Mouse (Mus musculus) midbrain, embryonic 13.5 days (tissue): ENCODE results near the gene Bicral. TPM values are rescaled to one million over a fixed set of nuclear protein-coding genes. Genes with fewer than 3 reads are reported as not detected.

Experiments
- ATAC-seq: fragments of 200-750 bp; cut with Nextera tagmentation; 2 replicates; pipeline ENCODE4 v1.8.0; 2017; ENCODE audit warnings: mild to moderate bottlenecking, moderate TSS enrichment, moderate library complexity
- H3K27ac ChIP-seq: fragments of 300-500 bp; sonication (generic); 2 replicates; pipeline ENCODE4 v1.5.1; 2015; ENCODE audit warnings: inconsistent platforms, mild to moderate bottlenecking, moderate library complexity
- H3K27me3 ChIP-seq: fragments of 300-500 bp; sonication (generic); 2 replicates; pipeline ENCODE4 v1.6.1; 2015; ENCODE audit warnings: mild to moderate bottlenecking, inconsistent platforms
- H3K36me3 ChIP-seq: fragments of 300-500 bp; sonication (generic); 2 replicates; pipeline ENCODE4 v1.6.1; 2015; ENCODE audit warnings: mild to moderate bottlenecking, inconsistent platforms
- H3K4me1 ChIP-seq: fragments of 300-500 bp; sonication (generic); replicated peaks from 2 replicates; pipeline ENCODE4 v1.6.1; 2015; ENCODE audit warnings: inconsistent platforms
- H3K4me2 ChIP-seq: fragments of 300-500 bp; sonication (generic); replicated peaks from 2 replicates; pipeline ENCODE4 v1.6.1; 2015; ENCODE audit warnings: moderate library complexity, mild to moderate bottlenecking, inconsistent platforms
- H3K4me3 ChIP-seq: fragments of 300-500 bp; sonication (generic); replicated peaks from 2 replicates; pipeline ENCODE4 v1.5.1; 2015; ENCODE audit warnings: mild to moderate bottlenecking, inconsistent platforms
- H3K9ac ChIP-seq: fragments of 300-500 bp; sonication (generic); replicated peaks from 2 replicates; pipeline ENCODE4 v1.6.1; 2015; ENCODE audit warnings: mild to moderate bottlenecking, inconsistent platforms
- H3K9me3 ChIP-seq: fragments of 300-500 bp; sonication (generic); 2 replicates; pipeline ENCODE4 v1.6.1; 2016; ENCODE audit warnings: mild to moderate bottlenecking, inconsistent platforms
- WGBS: fragments of 180-500 bp; shearing (Covaris S2); methylation state at CpG from one replicate; pipeline ENCODE4 v1.1.7; 2015; 5-methylcytosine and 5-hydroxymethylcytosine counted together
- polyA plus RNA-seq: library from polyadenylated mRNA; unstranded; fragments of >200 nt; fragmentation: Nextera tagmentation; extraction: Ambion mirVana; gene quantifications from 2 replicates; pipeline ENCODE4 v1.2.1, GENCODE M21; 2015

Gene Bicral
- polyA plus RNA-seq, 1 experiment from 2014 or later, result 9.4 TPM

DNA sequence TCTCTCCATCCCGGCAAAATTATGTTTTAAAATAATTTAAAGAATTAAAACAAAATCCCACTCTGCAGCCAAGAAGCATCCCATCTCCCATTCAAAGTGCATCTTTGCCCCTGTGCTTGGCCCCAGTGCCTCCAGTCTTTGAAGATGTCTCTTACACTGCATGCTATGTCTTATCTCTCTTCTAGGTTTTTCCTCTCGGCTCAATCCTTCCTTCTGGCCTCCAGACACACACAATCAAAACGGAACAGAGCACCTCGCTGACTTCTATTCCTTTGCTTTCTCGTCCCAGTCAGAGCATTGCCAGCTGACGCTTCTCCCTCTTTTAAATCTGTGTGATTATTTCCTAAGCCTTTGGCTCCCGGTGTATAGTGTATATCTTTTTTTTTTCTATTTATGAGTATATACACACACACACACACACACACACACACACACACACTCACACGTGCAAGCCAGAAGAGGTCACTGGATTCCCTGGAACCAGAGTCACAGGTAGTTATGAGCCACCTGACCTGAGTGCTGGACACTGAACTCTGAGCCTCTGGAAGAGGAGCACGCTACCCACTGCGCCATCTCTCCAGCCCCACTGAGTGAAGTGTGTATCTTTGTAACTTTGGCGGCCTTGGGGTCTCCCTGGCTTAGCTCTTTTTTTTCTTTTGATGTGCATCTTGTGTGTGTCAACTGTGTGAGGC, 27.1 kb upstream of the Bicral start:
- Histone ChIP-seq H3K4me1 (peaks cover 19% of the 10 kb centered on the region), H3K27me3 (no peaks in the 10 kb centered on the region)

DNA sequence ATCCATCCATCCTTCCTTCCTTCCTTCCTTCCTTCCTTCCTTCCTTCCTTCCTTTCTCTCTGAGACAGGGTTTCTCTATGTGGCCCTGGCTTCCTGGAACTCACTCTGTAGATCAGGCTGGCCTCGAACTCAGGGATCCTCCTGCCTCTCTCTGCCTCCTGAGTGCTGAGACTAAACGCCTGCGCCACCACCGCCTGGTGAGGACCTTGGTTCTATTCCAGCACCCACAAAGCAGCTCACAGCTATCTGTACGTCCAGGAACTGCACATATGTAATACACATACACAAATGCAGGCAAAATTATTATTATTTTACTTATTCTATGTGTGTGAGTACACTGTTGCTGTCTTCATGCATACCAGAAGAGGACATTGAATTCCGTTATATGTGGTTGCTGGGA, 26.5 kb upstream of the Bicral start:
- Histone ChIP-seq H3K36me3 (no peaks in the 10 kb centered on the region), H3K4me3 (no peak overlapping the region), H3K27me3 (no peaks in the 10 kb centered on the region), H3K4me2 (no peak overlapping the region), H3K9ac (no peak overlapping the region), H3K4me1 (peaks cover 21% of the 10 kb centered on the region), H3K27ac (no peak overlapping the region), H3K9me3 (no peaks in the 10 kb centered on the region)
- WGBS, result 91% methylated on average over 6 of the region's 6 CpGs
- ATAC-seq, result no peak

More for the DNA sequence above, 27.1 kb upstream of the Bicral start:
- Histone ChIP-seq H3K4me2 (no peak overlapping the region), H3K9me3 (no peaks in the 10 kb centered on the region), H3K27ac (no peak overlapping the region), H3K36me3 (no peaks in the 10 kb centered on the region), H3K4me3 (no peak overlapping the region), H3K9ac (peak overlapping the region; percentile 47; the same call in 1 of the 2 replicates)
- ATAC-seq, result no peak
- WGBS, result 81% methylated on average over 11 of the region's 11 CpGs

DNA sequence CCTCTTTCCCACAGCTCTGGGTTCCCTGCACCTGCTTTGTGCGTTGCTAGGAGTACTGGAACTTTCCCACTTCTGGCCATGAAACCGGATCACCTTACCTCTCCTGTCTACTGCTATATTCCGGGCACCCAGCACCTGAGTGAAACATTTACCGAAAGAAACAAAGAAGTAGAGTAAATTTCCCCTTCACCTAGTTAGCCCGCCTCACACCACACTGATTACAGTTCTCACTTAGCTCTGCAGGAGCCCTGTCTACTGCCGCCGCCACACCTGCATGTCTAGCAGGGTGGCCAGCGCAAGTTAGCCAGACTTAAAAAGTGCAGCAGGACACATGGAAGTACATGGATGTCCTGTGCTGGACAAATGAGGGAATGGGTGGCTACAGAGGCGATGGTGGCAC, 24.8 kb upstream of the Bicral start:
- Histone ChIP-seq H3K4me3 (no peak overlapping the region), H3K9me3 (no peaks in the 10 kb centered on the region), H3K36me3 (no peaks in the 10 kb centered on the region), H3K4me1 (peaks cover 16% of the 10 kb centered on the region; the same call in 1 of the 2 replicates), H3K27me3 (no peaks in the 10 kb centered on the region), H3K27ac (no peak overlapping the region), H3K9ac (no peak overlapping the region), H3K4me2 (no peak overlapping the region)
- WGBS, result 90% methylated on average over 9 of the region's 9 CpGs
- no peak for ATAC-seq

DNA sequence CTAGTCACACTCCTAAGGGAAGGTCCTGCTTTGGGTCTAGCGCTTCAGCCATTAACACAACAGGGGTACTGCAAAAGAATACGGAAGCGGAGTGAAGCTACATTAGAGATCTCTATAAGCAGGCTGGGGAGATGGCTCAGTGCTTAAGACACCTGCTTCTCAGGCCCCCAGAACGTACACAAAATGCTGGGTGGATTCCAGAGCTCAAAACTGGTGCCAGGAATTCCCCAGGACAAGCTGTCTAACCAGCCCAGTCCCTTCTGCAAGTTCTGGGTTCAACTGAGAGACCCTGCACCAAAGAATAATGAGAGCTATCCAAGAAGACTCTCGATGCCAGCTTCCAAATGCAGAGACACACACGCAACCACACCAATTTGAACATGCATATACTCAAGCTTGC, 23.4 kb upstream of the Bicral start:
- Histone ChIP-seq H3K4me1 (peaks cover 18% of the 10 kb centered on the region; the same call in 1 of the 2 replicates), H3K9me3 (no peaks in the 10 kb centered on the region), H3K4me2 (no peak overlapping the region), H3K36me3 (no peaks in the 10 kb centered on the region), H3K27me3 (no peaks in the 10 kb centered on the region), H3K9ac (no peak overlapping the region), H3K27ac (no peak overlapping the region), H3K4me3 (no peak overlapping the region)
- 89% methylated on average over 6 of the region's 6 CpGs for WGBS
- ATAC-seq, result no peak

DNA sequence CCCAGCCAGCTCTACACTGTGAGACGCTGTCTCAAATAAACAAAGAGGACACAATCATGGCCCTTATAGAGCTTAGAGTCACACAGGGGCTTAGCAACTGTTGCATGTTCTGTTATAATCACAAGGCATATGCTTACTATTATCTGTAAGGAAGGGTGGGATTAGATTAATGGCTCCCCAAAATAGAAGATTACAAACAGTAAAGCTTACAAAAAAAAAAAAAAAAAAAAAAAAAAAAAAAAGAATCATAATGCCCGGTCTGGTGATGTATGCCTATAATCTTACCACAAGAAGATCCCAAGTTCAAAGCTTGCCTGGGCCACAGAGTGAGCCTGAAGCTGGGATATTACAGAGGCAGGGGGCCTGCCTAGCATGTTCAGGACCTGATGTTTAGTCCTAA, 22.0 kb upstream of the Bicral start:
- no peak overlapping the region for H3K27ac ChIP-seq
- no peak overlapping the region for H3K9ac ChIP-seq
- no peaks in the 10 kb centered on the region for H3K9me3 ChIP-seq
- no peaks in the 10 kb centered on the region for H3K36me3 ChIP-seq
- no peak overlapping the region for H3K4me3 ChIP-seq
- H3K27me3 ChIP-seq, result no peaks in the 10 kb centered on the region
- H3K4me2 ChIP-seq, result no peak overlapping the region
- WGBS, result 76% methylated on average over 2 of the region's 2 CpGs
- ATAC-seq, result no peak
- H3K4me1 ChIP-seq, result peaks cover 10% of the 10 kb centered on the region; the same call in 1 of the 2 replicates

DNA sequence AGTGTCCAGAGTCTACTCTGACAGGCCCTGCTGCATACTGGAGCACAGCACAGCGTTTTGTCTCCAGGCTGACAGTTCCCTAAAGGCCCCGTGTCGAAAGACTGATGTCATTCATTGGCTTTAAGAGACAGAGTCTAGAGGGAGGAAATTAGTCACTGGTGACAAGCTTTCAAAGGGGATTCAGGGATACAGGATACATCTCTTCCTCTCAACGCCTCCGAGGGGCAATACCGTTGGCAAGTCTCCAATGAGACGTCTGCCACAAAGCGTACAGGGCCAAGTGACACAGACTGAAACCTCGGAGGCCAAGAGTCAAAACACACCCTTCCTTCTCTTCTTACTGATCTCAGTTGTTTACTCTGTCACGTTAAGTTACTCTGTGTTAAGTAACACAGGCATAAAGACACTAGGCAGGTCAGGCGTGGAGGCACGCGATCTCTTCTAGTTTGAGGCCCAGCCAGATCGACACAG, 21.6 kb upstream of the Bicral start:
- Histone ChIP-seq H3K4me1 (peaks cover 10% of the 10 kb centered on the region; the same call in 1 of the 2 replicates), H3K27me3 (no peaks in the 10 kb centered on the region), H3K9ac (no peak overlapping the region), H3K27ac (no peak overlapping the region), H3K4me2 (no peak overlapping the region), H3K36me3 (no peaks in the 10 kb centered on the region), H3K4me3 (no peak overlapping the region), H3K9me3 (no peaks in the 10 kb centered on the region)
- no peak for ATAC-seq
- 69% methylated on average over 14 of the region's 14 CpGs for WGBS

DNA sequence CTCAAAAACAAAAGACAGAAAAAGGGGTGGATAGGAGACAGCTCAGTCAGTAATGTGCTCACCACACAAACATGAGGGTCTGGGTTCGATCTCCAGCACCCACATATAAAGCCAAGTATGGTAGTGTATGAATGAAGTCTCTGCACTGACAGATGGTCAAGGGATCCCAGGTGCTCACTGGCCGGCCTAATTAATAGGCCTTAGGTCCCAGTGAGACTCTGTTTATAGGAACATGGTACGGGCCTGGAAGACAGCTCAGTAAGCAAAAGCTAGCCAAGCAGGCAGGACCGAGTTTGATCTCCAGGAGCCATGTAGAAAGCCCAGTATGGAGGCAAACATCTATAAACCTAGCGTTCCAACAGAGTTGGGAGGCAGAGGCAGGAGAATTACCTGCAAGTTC, 18.8 kb upstream of the Bicral start:
- no peak overlapping the region for H3K9ac ChIP-seq

DNA sequence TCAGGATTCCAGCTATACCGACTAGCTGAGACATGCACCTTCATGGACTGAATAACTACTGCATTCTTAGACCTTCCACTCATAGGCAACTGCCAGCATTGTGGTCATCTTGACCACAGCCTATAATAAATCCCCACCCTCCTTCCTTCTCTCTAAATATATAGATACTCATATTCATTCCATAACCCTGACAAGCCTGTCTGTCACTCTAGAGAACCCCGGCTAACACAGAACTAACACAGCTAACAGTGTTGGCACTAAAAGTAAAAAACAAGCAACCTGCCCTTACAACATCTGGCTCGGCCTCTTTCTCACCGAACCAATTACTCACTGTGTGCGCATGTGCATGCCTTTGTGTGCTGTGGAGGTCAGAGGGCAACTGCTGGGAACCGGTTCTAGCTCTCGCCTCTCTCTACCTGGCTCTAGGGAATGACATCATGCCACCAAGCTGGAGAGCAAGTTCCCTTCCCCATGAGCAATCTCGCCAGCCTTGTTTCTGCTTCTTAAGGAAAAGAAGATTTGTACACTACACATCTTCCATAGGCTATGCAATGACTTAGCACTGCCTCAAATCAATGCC, 18.2 kb upstream of the Bicral start:
- H3K4me1 ChIP-seq, result peaks cover 16% of the 10 kb centered on the region
- H3K4me2 ChIP-seq, result no peak overlapping the region
- no peak overlapping the region for H3K9ac ChIP-seq
- 78% methylated on average over 8 of the region's 8 CpGs for WGBS
- H3K9me3 ChIP-seq, result no peaks in the 10 kb centered on the region
- no peaks in the 10 kb centered on the region for H3K36me3 ChIP-seq
- H3K27ac ChIP-seq, result no peak overlapping the region
- H3K4me3 ChIP-seq, result no peak overlapping the region
- no peaks in the 10 kb centered on the region for H3K27me3 ChIP-seq
- no peak for ATAC-seq

More for the DNA sequence above, 18.8 kb upstream of the Bicral start:
- Histone ChIP-seq H3K4me1 (peaks cover 16% of the 10 kb centered on the region), H3K9me3 (no peaks in the 10 kb centered on the region), H3K4me2 (no peak overlapping the region), H3K4me3 (no peak overlapping the region), H3K27me3 (no peaks in the 10 kb centered on the region), H3K27ac (no peak overlapping the region), H3K36me3 (no peaks in the 10 kb centered on the region)
- 74% methylated on average over 5 of the region's 5 CpGs for WGBS
- ATAC-seq, result no peak

DNA sequence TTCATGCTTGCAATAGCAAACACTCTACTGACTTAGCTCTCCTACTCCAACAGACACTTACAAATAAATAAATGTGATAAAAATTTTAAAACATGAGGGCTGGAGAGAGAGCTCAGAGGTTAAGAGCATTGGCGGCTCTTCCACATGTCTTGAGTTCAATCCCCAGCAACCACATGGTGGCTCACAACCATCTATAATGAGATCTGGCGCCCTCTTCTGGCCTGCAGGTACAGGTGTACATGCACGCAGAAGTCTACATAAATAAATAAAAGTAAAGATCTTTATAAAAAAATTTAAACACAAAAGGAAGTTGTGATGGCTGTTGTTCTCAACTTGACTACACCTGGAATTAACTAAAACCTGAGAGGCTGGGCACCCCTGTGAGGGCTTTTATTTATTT, 17.3 kb upstream of the Bicral start:
- no peak overlapping the region for H3K4me3 ChIP-seq
- no peak for ATAC-seq
- WGBS, result 69% methylated on average over 3 of the region's 3 CpGs
- H3K27me3 ChIP-seq, result no peaks in the 10 kb centered on the region
- H3K36me3 ChIP-seq, result no peaks in the 10 kb centered on the region
- no peaks in the 10 kb centered on the region for H3K9me3 ChIP-seq
- no peak overlapping the region for H3K27ac ChIP-seq
- H3K4me2 ChIP-seq, result no peak overlapping the region
- no peak overlapping the region for H3K9ac ChIP-seq
- peaks cover 16% of the 10 kb centered on the region for H3K4me1 ChIP-seq

DNA sequence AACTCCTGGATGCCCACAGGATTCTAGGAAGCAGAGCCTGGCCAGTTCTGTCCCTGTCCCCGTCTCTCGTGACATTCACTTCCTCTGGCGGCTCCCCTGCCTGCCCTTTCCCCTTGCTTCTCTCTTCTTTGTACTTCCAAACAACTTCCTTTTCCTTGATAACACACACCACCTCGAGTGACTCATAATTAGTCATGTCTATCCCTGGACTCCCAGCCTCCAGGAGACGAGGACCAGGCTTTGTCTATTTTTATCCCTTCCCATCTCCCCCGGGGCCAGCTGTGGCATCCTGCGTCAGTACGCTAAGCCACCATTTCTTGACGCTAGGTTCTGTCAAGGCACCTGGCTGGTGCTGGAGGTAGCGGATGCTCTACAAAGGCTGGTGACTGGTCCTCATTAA, 15.9 kb upstream of the Bicral start:
- ATAC-seq, result no peak
- no peak overlapping the region for H3K27ac ChIP-seq

DNA sequence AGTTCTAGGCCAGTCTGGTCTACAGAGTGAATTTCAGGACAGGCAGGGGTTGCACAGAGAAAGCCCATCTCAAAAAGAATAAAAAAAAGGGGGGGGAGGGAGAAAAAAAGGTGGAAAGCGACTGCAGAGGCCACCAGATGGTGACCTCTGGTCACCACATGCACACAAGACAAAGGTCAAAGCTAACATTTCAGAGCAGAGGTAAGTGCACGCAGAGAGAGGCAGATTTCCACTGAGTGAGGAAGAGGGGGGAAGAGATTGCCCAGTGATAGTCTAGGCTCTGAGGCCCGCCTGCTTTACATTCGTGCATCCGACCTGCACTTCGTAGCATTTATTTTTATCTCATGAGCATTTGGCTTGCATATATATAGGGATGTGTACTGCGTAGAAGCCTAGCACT, 14.5 kb upstream of the Bicral start:
- peaks cover 10% of the 10 kb centered on the region; the same call in 1 of the 2 replicates for H3K4me1 ChIP-seq
- WGBS, result 80% methylated on average over 7 of the region's 7 CpGs
- no peaks in the 10 kb centered on the region for H3K36me3 ChIP-seq
- H3K4me3 ChIP-seq, result no peak overlapping the region
- ATAC-seq, result no peak
- no peak overlapping the region for H3K9ac ChIP-seq
- no peak overlapping the region for H3K27ac ChIP-seq
- no peaks in the 10 kb centered on the region for H3K9me3 ChIP-seq
- H3K4me2 ChIP-seq, result no peak overlapping the region
- no peaks in the 10 kb centered on the region for H3K27me3 ChIP-seq

More for the DNA sequence above, 15.9 kb upstream of the Bicral start:
- Histone ChIP-seq H3K4me3 (no peak overlapping the region), H3K36me3 (no peaks in the 10 kb centered on the region), H3K4me2 (no peak overlapping the region), H3K27me3 (no peaks in the 10 kb centered on the region), H3K9ac (no peak overlapping the region), H3K4me1 (peaks cover 10% of the 10 kb centered on the region; the same call in 1 of the 2 replicates), H3K9me3 (no peaks in the 10 kb centered on the region)
- 53% methylated on average over 10 of the region's 10 CpGs for WGBS

DNA sequence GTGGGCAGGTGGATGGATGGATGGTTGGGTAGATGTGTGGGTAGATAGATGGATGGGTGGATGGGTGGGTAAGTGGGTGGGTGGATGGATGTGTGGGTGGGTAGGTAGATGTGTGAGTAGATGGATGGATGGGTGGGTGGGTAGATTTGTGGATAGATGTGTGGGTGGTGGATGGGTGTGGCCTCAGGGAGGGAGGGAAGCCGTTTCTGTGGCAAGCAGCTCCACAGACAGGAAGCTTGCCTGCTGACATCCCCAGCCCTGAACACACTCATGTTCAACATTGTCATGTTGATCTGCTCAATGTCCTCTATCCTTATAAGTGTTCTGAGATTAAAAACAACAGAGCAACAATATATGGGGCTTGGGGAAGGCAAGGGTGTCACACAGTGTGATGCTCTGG, 12.6 kb upstream of the Bicral start:
- Histone ChIP-seq H3K9ac (no peak overlapping the region), H3K4me2 (no peak overlapping the region)
- 67% methylated on average over 1 of the region's 1 CpGs for WGBS

More for the DNA sequence above, 12.6 kb upstream of the Bicral start:
- Histone ChIP-seq H3K4me3 (no peak overlapping the region), H3K36me3 (no peaks in the 10 kb centered on the region), H3K9me3 (no peaks in the 10 kb centered on the region), H3K27ac (no peak overlapping the region), H3K27me3 (no peaks in the 10 kb centered on the region), H3K4me1 (peaks cover 7% of the 10 kb centered on the region; the same call in 1 of the 2 replicates)
- no peak for ATAC-seq
